Mouse (Mus musculus) liver, adult 2 months (tissue): ENCODE results near the gene Clmn. TPM values are rescaled to one million over a fixed set of nuclear protein-coding genes. Genes with fewer than 3 reads are reported as not detected.

Experiments used
- DNase-seq: peaks from one replicate; pipeline ENCODE4 v3.0.0-alpha.2; 2011; ENCODE audit warnings: low read depth, low spot score; ENCODE audit errors: extremely low read depth
- H3K27ac ChIP-seq: fragments of 200-500 bp; replicated peaks from 2 replicates; pipeline ENCODE4 v1.5.1; 2012; ENCODE audit warnings: low read depth, mild to moderate bottlenecking, control low read depth, inconsistent platforms, low read length; ENCODE audit not compliant: insufficient read depth
- H3K27me3 ChIP-seq: fragments of 200-500 bp; 2 replicates; pipeline ENCODE4 v1.6.1; 2012; ENCODE audit warnings: mild to moderate bottlenecking, moderate library complexity, low read length, inconsistent platforms; ENCODE audit not compliant: control insufficient read depth, insufficient read depth
- H3K36me3 ChIP-seq: fragments of 200-500 bp; 2 replicates; pipeline ENCODE4 v1.6.1; 2012; ENCODE audit warnings: low read length, inconsistent platforms; ENCODE audit not compliant: control insufficient read depth, insufficient read depth
- H3K4me1 ChIP-seq: fragments of 200-500 bp; 2 replicates; pipeline ENCODE4 v1.6.1; 2011; ENCODE audit warnings: low read length; ENCODE audit not compliant: control insufficient read depth, insufficient read depth
- H3K4me3 ChIP-seq: fragments of 200-500 bp; 2 replicates; pipeline ENCODE4 v1.5.1; 2011; ENCODE audit warnings: low read depth, mild to moderate bottlenecking, control low read depth, low read length, moderate library complexity; ENCODE audit not compliant: insufficient read depth
- H3K79me2 ChIP-seq: fragments of 200-500 bp; 2 replicates; pipeline ENCODE4 v1.6.1; 2012; ENCODE audit warnings: inconsistent platforms, mild to moderate bottlenecking, low read length, moderate library complexity; ENCODE audit not compliant: control insufficient read depth, insufficient read depth
- H3K9ac ChIP-seq: fragments of 200-500 bp; 2 replicates; pipeline ENCODE4 v1.6.1; 2012; ENCODE audit warnings: low read depth, mild to moderate bottlenecking, control low read depth, inconsistent platforms, low read length
- CTCF ChIP-seq: fragments of 200-500 bp; IDR thresholded peaks from 2 replicates; pipeline ENCODE4 v1.5.1; 2011; ENCODE audit warnings: low read depth, low read length, control low read depth
- POLR2A ChIP-seq: fragments of 200-500 bp; IDR thresholded peaks from 2 replicates; pipeline ENCODE4 v1.6.1; 2011; ENCODE audit warnings: low read length, control low read depth; ENCODE audit not compliant: insufficient read depth; ENCODE audit errors: extremely low read depth
- WGBS: fragments of 180-500 bp; shearing (Covaris S2); methylation state at CpG from one replicate; pipeline ENCODE4 v1.1.7; 2018; 5-methylcytosine and 5-hydroxymethylcytosine counted together
- polyA plus RNA-seq: library from polyadenylated mRNA; depleted of rRNA; stranded (reverse); fragments of >200 nt; gene quantifications from 2 replicates; pipeline ENCODE4 v1.2.3, GENCODE M21; 2012
- total RNA-seq: library from RNA; depleted of rRNA; stranded (reverse); fragments of >200 nt; gene quantifications from 2 replicates; pipeline ENCODE4 v1.2.3, GENCODE M21; 2014

The Clmn gene
- total and polyA plus RNA-seq, 2 experiments = 13.7 to 20.4 TPM

GRCm38 (mm10) chr12:104845707-104846106 lies 19.2 kb downstream of the Clmn start:
- Histone ChIP-seq H3K4me3 (peak overlapping the region; percentile 16; the same call in 1 of the 2 replicates), H3K79me2 (peaks cover 53% of the 10 kb centered on the region), H3K27ac (peak overlapping the region; percentile 95), H3K36me3 (no peaks in the 10 kb centered on the region), H3K9ac (peak overlapping the region; percentile 74), H3K4me1 (peaks cover 61% of the 10 kb centered on the region), H3K27me3 (no peaks in the 10 kb centered on the region)
- WGBS = 1% methylated on average over 11 of the region's 11 CpGs
- DNase-seq = peak; percentile 91
- TF ChIP-seq CTCF (no peak), POLR2A (peak; percentile 61)

- DNase-seq = no peak
- H3K27me3 ChIP-seq = no peaks in the 10 kb centered on the region
- H3K79me2 ChIP-seq = peaks cover 56% of the 10 kb centered on the region
- peak overlapping the region; percentile 74 for H3K9ac ChIP-seq
- peak overlapping the region; percentile 95 for H3K27ac ChIP-seq
- no peak for TF ChIP-seq POLR2A
- no peak for TF ChIP-seq CTCF
- no peak overlapping the region for H3K4me3 ChIP-seq
- peaks cover 63% of the 10 kb centered on the region for H3K4me1 ChIP-seq
- no peaks in the 10 kb centered on the region for H3K36me3 ChIP-seq
- 74% methylated on average over 4 of the region's 4 CpGs for WGBS
Measured at GRCm38 (mm10) chr12:104844989-104845388, 19.9 kb downstream of the Clmn start.

- WGBS = 54% methylated on average over 4 of the region's 4 CpGs
- peaks cover 57% of the 10 kb centered on the region for H3K79me2 ChIP-seq
- H3K27me3 ChIP-seq = no peaks in the 10 kb centered on the region
- H3K9ac ChIP-seq = no peak overlapping the region
- DNase-seq = peak; percentile 66
- no peak overlapping the region for H3K4me3 ChIP-seq
- peaks cover 56% of the 10 kb centered on the region for H3K4me1 ChIP-seq
- H3K36me3 ChIP-seq = no peaks in the 10 kb centered on the region
- TF ChIP-seq CTCF (no peak), POLR2A (no peak)
- peak overlapping the region; percentile 95 for H3K27ac ChIP-seq
Measured at GRCm38 (mm10) chr12:104844279-104844678, 20.6 kb downstream of the Clmn start.

GRCm38 (mm10) chr12:104841256-104841655 lies 23.6 kb downstream of the Clmn start:
- Histone ChIP-seq H3K36me3 (no peaks in the 10 kb centered on the region), H3K4me1 (peaks cover 50% of the 10 kb centered on the region), H3K27ac (peak overlapping the region; percentile 92), H3K79me2 (peaks cover 72% of the 10 kb centered on the region), H3K27me3 (no peaks in the 10 kb centered on the region), H3K9ac (peak overlapping the region; percentile 32), H3K4me3 (no peak overlapping the region)
- TF ChIP-seq POLR2A (no peak), CTCF (no peak)
- 24% methylated on average over 3 of the region's 3 CpGs for WGBS
- peak; percentile 96 for DNase-seq

- TF ChIP-seq CTCF = peak; percentile 61
- TF ChIP-seq POLR2A = no peak
- Histone ChIP-seq H3K4me3 (no peak overlapping the region), H3K4me1 (peaks cover 49% of the 10 kb centered on the region), H3K27ac (0 out of 2 replicates have a peak overlapping the region, but pooled peaks have one; percentile 7), H3K9ac (no peak overlapping the region), H3K79me2 (peaks cover 65% of the 10 kb centered on the region), H3K27me3 (no peaks in the 10 kb centered on the region), H3K36me3 (no peaks in the 10 kb centered on the region)
- WGBS = 63% methylated on average over 4 of the region's 4 CpGs
- no peak for DNase-seq
Measured at GRCm38 (mm10) chr12:104838987-104839386, 25.9 kb downstream of the Clmn start.

- H3K9ac ChIP-seq = no peak overlapping the region
- H3K4me1 ChIP-seq = peaks cover 49% of the 10 kb centered on the region
- H3K36me3 ChIP-seq = no peaks in the 10 kb centered on the region
- no peak for DNase-seq
- H3K4me3 ChIP-seq = no peak overlapping the region
- no peaks in the 10 kb centered on the region for H3K27me3 ChIP-seq
- H3K79me2 ChIP-seq = peaks cover 64% of the 10 kb centered on the region
- TF ChIP-seq CTCF (no peak), POLR2A (no peak)
- H3K27ac ChIP-seq = no peak overlapping the region
Measured at GRCm38 (mm10) chr12:104838462-104838861, 26.4 kb downstream of the Clmn start.
